Mouse (Mus musculus) left cerebral cortex, adult 9 months (tissue): ENCODE results near the gene Trmt13.

Experiments used
- DNase-seq, 2 experiments: peaks; one replicate each; pipeline ENCODE4 v3.0.0; 2022; ENCODE audit warnings: low spot score in 2 of 2

The Trmt13 gene

GRCm38 (mm10) chr3:116547430-116547829, 67.0 kb downstream of the Trmt13 start:
- DNase-seq, result no peak

- DNase-seq, result no peak
These were observed 71.9 kb downstream of the Trmt13 start for GRCm38 (mm10) chr3:116542532-116542931.

- no peak for DNase-seq
These were observed 72.3 kb downstream of the Trmt13 start for GRCm38 (mm10) chr3:116542070-116542469.

GRCm38 (mm10) chr3:116537200-116537573, 77.2 kb downstream of the Trmt13 start:
- no peak for DNase-seq

GRCm38 (mm10) chr3:116536428-116537199, 77.8 kb downstream of the Trmt13 start:
- no peak for DNase-seq
